Mouse (Mus musculus) spleen, adult 2 months (tissue): ENCODE data around the gene Wasf2.

ENCODE experiments used
- CTCF ChIP-seq: fragments of 200-500 bp; IDR thresholded peaks from 2 replicates; pipeline ENCODE4 v1.5.1; 2011; ENCODE audit warnings: mild to moderate bottlenecking, inconsistent platforms; ENCODE audit not compliant: insufficient read depth, insufficient read length, insufficient replicate concordance; ENCODE audit errors: extremely low read depth
- POLR2A ChIP-seq: fragments of 200-500 bp; IDR thresholded peaks from 2 replicates; pipeline ENCODE4 v1.6.1; 2011; ENCODE audit warnings: low read depth, low read length, inconsistent platforms

GRCm38 (mm10) chr4:133197355-133197754 is 67.0 kb downstream of the Wasf2 start:
- TF ChIP-seq POLR2A: no peak
- no peak for TF ChIP-seq CTCF
